Mouse (Mus musculus) MEL (cell line): ENCODE measurements around the gene Il17rb.
A peak's percentile ranks its signal among the peaks of the same experiment; 100 is the strongest.

Source experiments
- CTCF ChIP-seq, 3 experiments: IDR thresholded peaks in 2 of 3; conservative IDR thresholded peaks in 1 of 3; 2 replicates each; pipeline ENCODE4 v1.5.1; 2011 to 2012; ENCODE audit warnings: low read length in 3 of 3, low read depth in 2 of 3, mild to moderate bottlenecking in 2 of 3, improper control_type of control experiment in 1 of 3, inconsistent platforms in 1 of 3, mixed read lengths in 1 of 3, moderate library complexity in 1 of 3; ENCODE audit not compliant: control insufficient read depth in 1 of 3, insufficient read depth in 1 of 3, poor library complexity in 1 of 3, severe bottlenecking in 1 of 3
- EP300 ChIP-seq, 2 experiments: IDR thresholded peaks; 2 replicates each; pipeline ENCODE4 v1.6.1; 2011; ENCODE audit warnings: improper control_type of control experiment in 2 of 2, low read length in 2 of 2, low read depth in 1 of 2, mild to moderate bottlenecking in 1 of 2
- HCFC1 ChIP-seq: IDR thresholded peaks from 2 replicates; pipeline ENCODE4 v1.6.1; 2012; ENCODE audit warnings: low read depth, mild to moderate bottlenecking, inconsistent platforms, low read length, improper control_type of control experiment, moderate library complexity
- MAFK ChIP-seq: IDR thresholded peaks from 2 replicates; pipeline ENCODE4 v1.6.1; 2011; ENCODE audit warnings: low read depth, mild to moderate bottlenecking, low read length, improper control_type of control experiment, borderline replicate concordance
- TBP ChIP-seq: IDR thresholded peaks from 2 replicates; pipeline ENCODE4 v1.8.0; 2011; ENCODE audit warnings: low read depth, low read length, improper control_type of control experiment
- USF1 ChIP-seq: IDR thresholded peaks from 2 replicates; pipeline ENCODE4 v1.6.1; 2014; ENCODE audit warnings: low read depth, mild to moderate bottlenecking, inconsistent platforms, low read length, improper control_type of control experiment, moderate library complexity
- USF2 ChIP-seq, 2 experiments: IDR thresholded peaks; 2 replicates each; pipeline ENCODE4 v1.6.1; 2011 to 2012; ENCODE audit warnings: improper control_type of control experiment in 2 of 2, low read length in 2 of 2, borderline replicate concordance in 1 of 2, inconsistent platforms in 1 of 2, low read depth in 1 of 2, mild to moderate bottlenecking in 1 of 2; ENCODE audit not compliant: insufficient read depth in 1 of 2
- ZC3H11A ChIP-seq: IDR thresholded peaks from 2 replicates; pipeline ENCODE4 v1.6.1; 2012; ENCODE audit warnings: low read depth, mild to moderate bottlenecking, inconsistent platforms, low read length, improper control_type of control experiment
- ZNF384 ChIP-seq: IDR thresholded peaks from 2 replicates; pipeline ENCODE4 v1.6.1; 2012; ENCODE audit warnings: low read depth, mild to moderate bottlenecking, inconsistent platforms, low read length, improper control_type of control experiment

- TF ChIP-seq ZNF384 (peak; percentile 49; the same call in 1 of the 2 replicates), CTCF (IDR thresholded peaks at IDR 0.05 in 2 of 3, conservative IDR thresholded peaks at IDR 0.05 in 1 of 3; ENCODE audit: control insufficient read depth in 1 of 3, insufficient read depth in 1 of 3, low read depth in 2 of 3, low read length in 3 of 3, poor library complexity in 1 of 3, severe bottlenecking in 1 of 3) (no peak), ZC3H11A (no peak), USF1 (peak; percentile 89), EP300 (IDR thresholded peaks at IDR 0.05; ENCODE audit: low read depth in 1 of 2, low read length in 2 of 2) (peak in 1 of 2 experiments; percentile 42; a peak in 1 of 4 replicates), TBP (peak; percentile 80), USF2 (IDR thresholded peaks at IDR 0.05; ENCODE audit: borderline replicate concordance in 1 of 2, insufficient read depth in 1 of 2, low read depth in 1 of 2, low read length in 2 of 2) (no peak), MAFK (no peak), HCFC1 (peak; percentile 90)
These were observed 40.4 kb downstream of the Il17rb start, which contains the start of gene Selenok for GRCm38 (mm10) chr14:29968075-29968821.
